Mouse (Mus musculus): ENCODE results near the gene Ptprq. TPM values are rescaled to one million over a fixed set of nuclear protein-coding genes. Genes with fewer than 3 reads are reported as not detected.

The Ptprq gene
- polyA plus RNA-seq, 1 experiment from 2014 or later, result not detected

DNA sequence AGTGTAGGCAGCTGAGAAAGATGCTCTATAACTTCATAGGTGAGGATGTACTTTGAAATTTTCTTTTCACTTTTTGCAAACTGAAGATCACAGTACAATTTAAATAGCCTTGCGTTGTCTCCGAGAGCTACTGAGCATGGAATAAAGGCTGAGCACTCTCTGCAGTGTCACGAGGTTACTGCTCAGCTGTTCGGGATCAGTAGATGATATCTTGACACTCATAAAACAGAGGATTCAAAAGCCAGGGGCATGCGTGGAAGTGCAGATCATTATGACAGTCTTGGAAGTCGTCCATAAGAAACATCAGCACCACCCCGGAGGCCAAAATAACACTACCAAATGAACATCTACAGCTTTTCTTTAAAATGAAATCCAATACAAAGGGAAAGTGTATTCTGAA is 203.2 kb downstream of the Ptprq start:
- no peaks in the 10 kb centered on the region for H3K36me3 ChIP-seq (ENCODE audit: control insufficient read depth, insufficient read depth, low read length)
- H3K4me2 ChIP-seq, result no peak overlapping the region
- H3K27ac ChIP-seq (ENCODE audit: low read depth, low read length), result no peak overlapping the region
- no peaks in the 10 kb centered on the region for H3K9me3 ChIP-seq (ENCODE audit: control insufficient read depth, low read length)
- no peak overlapping the region for H3K4me3 ChIP-seq (ENCODE audit: low read depth, low read length)
- no peaks in the 10 kb centered on the region for H3K4me1 ChIP-seq (replicated peaks; ENCODE audit: control insufficient read depth, insufficient read depth, low read length)
- DNase-seq (ENCODE audit: low spot score) (no peak), ATAC-seq (replicated peaks; ENCODE audit: low FRiP score) (no peak)
- no peak overlapping the region for H3K9ac ChIP-seq (ENCODE audit: low read depth, low read length)
- H3K27me3 ChIP-seq (replicated peaks; ENCODE audit: control insufficient read depth, insufficient read depth, low read length), result no peaks in the 10 kb centered on the region
- WGBS, result 79% methylated on average over 7 of the region's 7 CpGs

DNA sequence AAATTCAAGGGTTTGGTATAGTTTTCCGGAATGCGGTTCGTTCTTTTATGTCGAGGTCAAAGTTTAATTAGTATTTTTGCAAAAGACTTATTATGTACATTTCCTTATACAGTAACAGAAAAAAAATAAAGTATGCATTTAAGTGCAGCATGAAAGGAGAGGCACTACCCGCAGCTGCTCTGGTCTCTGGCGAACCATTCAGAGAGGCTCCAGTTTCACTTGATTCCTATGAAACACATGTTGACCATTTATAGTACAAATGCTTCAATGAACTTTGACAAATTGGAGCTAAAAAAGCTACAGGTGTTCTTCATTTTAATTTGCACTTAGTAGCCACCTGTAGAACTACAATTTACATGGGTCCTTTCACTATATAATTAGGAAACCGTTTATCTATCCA is 205.1 kb downstream of the Ptprq start:
- ATAC-seq (replicated peaks; ENCODE audit: low FRiP score), result no peak
- Histone ChIP-seq H3K27ac (ENCODE audit: low read depth, low read length) (no peak overlapping the region), H3K9ac (ENCODE audit: low read depth, low read length) (no peak overlapping the region), H3K36me3 (ENCODE audit: control insufficient read depth, insufficient read depth, low read length) (no peaks in the 10 kb centered on the region), H3K4me2 (no peak overlapping the region), H3K4me3 (ENCODE audit: low read depth, low read length) (no peak overlapping the region), H3K9me3 (ENCODE audit: control insufficient read depth, low read length) (no peaks in the 10 kb centered on the region), H3K27me3 (replicated peaks; ENCODE audit: control insufficient read depth, insufficient read depth, low read length) (no peaks in the 10 kb centered on the region), H3K4me1 (replicated peaks; ENCODE audit: control insufficient read depth, insufficient read depth, low read length) (no peaks in the 10 kb centered on the region)
- 81% methylated on average over 7 of the region's 7 CpGs for WGBS
- DNase-seq (ENCODE audit: low spot score), result no peak

DNA sequence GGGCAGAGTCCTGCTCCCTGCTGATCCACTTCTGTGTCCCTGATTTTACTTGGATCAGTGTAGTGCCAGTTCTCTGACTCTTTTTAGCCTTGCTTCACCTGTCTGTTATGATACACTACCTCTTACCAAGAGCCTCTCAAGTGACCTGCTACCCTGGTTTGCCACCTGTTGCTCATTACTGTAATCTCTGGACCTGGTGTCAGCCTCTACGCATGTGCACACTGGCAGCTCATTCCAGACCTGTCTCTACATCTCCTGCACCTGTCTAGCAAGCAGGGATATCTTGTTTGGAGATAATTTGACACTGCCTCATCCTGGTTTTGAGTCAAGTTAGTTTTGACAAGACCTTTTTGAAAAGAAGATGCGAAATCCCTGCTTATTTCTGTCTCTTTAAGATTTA is 213.5 kb downstream of the Ptprq start:
- no peaks in the 10 kb centered on the region for H3K36me3 ChIP-seq (ENCODE audit: control insufficient read depth, insufficient read depth, low read length)
- no peak overlapping the region for H3K9ac ChIP-seq (ENCODE audit: low read depth, low read length)
- H3K27ac ChIP-seq (ENCODE audit: low read depth, low read length), result no peak overlapping the region
- no peaks in the 10 kb centered on the region for H3K27me3 ChIP-seq (replicated peaks; ENCODE audit: control insufficient read depth, insufficient read depth, low read length)
- DNase-seq (ENCODE audit: low spot score) (no peak), ATAC-seq (replicated peaks; ENCODE audit: low FRiP score) (no peak)
- H3K4me1 ChIP-seq (replicated peaks; ENCODE audit: control insufficient read depth, insufficient read depth, low read length), result no peaks in the 10 kb centered on the region
- H3K4me3 ChIP-seq (ENCODE audit: low read depth, low read length), result no peak overlapping the region
- no peaks in the 10 kb centered on the region for H3K9me3 ChIP-seq (ENCODE audit: control insufficient read depth, low read length)
- no peak overlapping the region for H3K4me2 ChIP-seq
- 86% methylated on average over 2 of the region's 2 CpGs for WGBS

DNA sequence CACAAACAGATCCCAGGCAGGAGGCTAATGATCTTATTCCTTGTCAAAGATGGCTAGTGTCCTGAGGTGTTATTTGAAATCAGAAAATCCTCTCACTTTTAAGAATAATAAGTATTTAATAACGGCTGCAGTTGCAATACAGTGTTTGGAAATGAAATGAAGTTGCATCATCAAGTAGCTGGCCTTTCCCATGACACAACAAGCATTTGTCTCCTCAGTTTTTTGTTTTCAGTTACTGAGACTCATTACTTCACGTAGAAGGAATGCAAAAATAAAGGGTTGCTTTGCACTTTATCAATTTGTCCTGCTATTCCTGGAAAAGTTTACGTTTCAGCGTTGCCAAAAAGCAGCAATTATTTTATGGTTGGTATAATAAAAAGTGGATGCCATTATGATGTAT is 216.4 kb downstream of the Ptprq start:
- Histone ChIP-seq H3K4me3 (ENCODE audit: low read depth, low read length) (no peak overlapping the region), H3K9me3 (ENCODE audit: control insufficient read depth, low read length) (no peaks in the 10 kb centered on the region), H3K36me3 (ENCODE audit: control insufficient read depth, insufficient read depth, low read length) (no peaks in the 10 kb centered on the region), H3K4me2 (no peak overlapping the region), H3K27ac (ENCODE audit: low read depth, low read length) (no peak overlapping the region), H3K4me1 (replicated peaks; ENCODE audit: control insufficient read depth, insufficient read depth, low read length) (no peaks in the 10 kb centered on the region), H3K9ac (ENCODE audit: low read depth, low read length) (no peak overlapping the region), H3K27me3 (replicated peaks; ENCODE audit: control insufficient read depth, insufficient read depth, low read length) (no peaks in the 10 kb centered on the region)
- 76% methylated on average over 4 of the region's 4 CpGs for WGBS
- no peak for ATAC-seq (replicated peaks; ENCODE audit: low FRiP score)
- DNase-seq (ENCODE audit: low spot score), result no peak

DNA sequence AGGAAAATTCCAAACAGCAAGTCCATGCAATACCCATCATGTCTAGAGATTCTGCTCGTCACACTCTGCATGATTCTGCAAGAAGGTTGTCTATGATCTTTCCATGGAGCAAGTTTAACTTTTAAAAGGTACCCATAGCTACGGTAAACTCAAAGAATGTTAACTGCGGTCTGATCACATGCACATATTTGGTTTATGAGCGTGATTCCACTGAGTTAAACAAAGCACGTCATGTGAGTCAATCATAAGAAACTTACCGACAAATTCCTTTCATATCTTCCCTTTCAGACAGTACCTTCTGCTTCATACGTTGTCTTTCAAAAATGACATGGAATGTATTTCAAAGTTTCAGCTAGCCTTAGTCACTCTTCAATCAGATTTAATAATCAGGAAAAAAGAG is 217.7 kb downstream of the Ptprq start:
- ATAC-seq (replicated peaks; ENCODE audit: low FRiP score), result no peak
- 85% methylated on average over 7 of the region's 7 CpGs for WGBS
- no peak overlapping the region for H3K4me2 ChIP-seq
- DNase-seq (ENCODE audit: low spot score), result no peak
- H3K4me1 ChIP-seq (replicated peaks; ENCODE audit: control insufficient read depth, insufficient read depth, low read length), result no peaks in the 10 kb centered on the region
- no peak overlapping the region for H3K9ac ChIP-seq (ENCODE audit: low read depth, low read length)
- no peak overlapping the region for H3K4me3 ChIP-seq (ENCODE audit: low read depth, low read length)
- no peak overlapping the region for H3K27ac ChIP-seq (ENCODE audit: low read depth, low read length)
- no peaks in the 10 kb centered on the region for H3K9me3 ChIP-seq (ENCODE audit: control insufficient read depth, low read length)
- H3K36me3 ChIP-seq (ENCODE audit: control insufficient read depth, insufficient read depth, low read length), result no peaks in the 10 kb centered on the region
- H3K27me3 ChIP-seq (replicated peaks; ENCODE audit: control insufficient read depth, insufficient read depth, low read length), result no peaks in the 10 kb centered on the region

DNA sequence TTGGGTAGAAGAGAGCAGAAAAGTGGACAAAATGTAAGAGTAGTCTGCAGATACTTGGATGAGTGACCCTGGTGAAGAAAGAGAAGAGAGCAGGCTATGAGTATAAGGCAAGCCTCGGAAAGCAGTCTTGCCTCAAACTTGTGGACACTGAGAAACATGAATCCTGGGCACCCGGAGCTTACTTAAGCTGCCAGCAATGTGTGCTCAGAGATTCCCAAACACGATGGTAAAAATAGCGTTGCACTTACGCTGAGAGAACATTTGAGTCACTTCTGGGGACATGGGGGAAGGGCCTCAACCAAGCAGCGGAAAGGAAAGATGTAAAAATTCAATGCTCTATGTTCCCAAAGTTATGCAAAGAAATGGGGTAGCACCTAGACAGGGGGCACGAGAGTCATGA is 220.2 kb downstream of the Ptprq start:
- Histone ChIP-seq H3K4me3 (ENCODE audit: low read depth, low read length) (no peak overlapping the region), H3K9me3 (ENCODE audit: control insufficient read depth, low read length) (no peaks in the 10 kb centered on the region), H3K27me3 (replicated peaks; ENCODE audit: control insufficient read depth, insufficient read depth, low read length) (no peaks in the 10 kb centered on the region), H3K4me2 (no peak overlapping the region), H3K36me3 (ENCODE audit: control insufficient read depth, insufficient read depth, low read length) (no peaks in the 10 kb centered on the region), H3K4me1 (replicated peaks; ENCODE audit: control insufficient read depth, insufficient read depth, low read length) (no peaks in the 10 kb centered on the region), H3K9ac (ENCODE audit: low read depth, low read length) (no peak overlapping the region), H3K27ac (ENCODE audit: low read depth, low read length) (no peak overlapping the region)
- ATAC-seq (replicated peaks; ENCODE audit: low FRiP score) (no peak), DNase-seq (ENCODE audit: low spot score) (no peak)
- WGBS, result 75% methylated on average over 7 of the region's 7 CpGs

DNA sequence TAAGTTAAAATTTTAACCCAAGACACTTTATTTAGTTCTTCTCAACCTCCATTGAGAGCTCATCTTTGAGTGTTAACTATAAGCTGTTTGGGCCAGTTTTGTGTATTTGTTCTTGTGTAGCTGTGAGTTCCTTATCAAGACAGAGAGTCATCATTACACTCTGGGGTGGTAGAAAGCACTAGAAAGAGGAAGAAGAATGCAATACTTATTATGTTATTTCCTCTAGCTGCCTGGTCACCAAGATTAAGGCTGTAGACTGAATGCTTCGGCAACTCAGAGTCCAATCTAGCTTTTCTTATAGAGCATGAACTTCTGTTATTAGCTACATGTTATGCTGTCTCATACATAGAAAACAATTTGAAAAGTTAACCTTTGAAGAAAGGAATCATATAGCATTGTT is 223.4 kb downstream of the Ptprq start:
- no peak for ATAC-seq (replicated peaks; ENCODE audit: low FRiP score)

DNA sequence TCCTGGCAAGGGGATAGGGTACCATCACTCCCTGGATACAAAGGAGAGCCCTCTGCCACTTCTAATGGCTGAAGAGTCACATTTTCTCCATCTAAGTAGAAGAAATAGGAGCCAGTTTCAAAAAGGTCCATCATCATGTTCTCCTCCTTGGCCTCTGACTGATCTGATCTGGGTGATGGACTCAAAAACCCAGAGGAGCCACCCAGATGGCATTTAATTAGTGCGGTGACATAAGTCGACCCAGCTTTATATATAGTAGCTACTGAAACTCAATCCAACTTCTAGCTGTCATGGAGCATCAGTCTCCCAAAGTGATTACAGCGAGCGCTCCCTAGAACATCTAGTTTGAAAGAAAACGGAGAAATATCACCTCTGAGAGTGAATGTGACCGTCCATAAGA is 225.3 kb downstream of the Ptprq start, which contains the start of gene Myf6:
Gene Myf6 (minus strand): TSS at position 170 of the 400 bp plus-strand sequence.
- WGBS, result 84% methylated on average over 6 of the region's 6 CpGs
- Histone ChIP-seq H3K9ac (ENCODE audit: low read depth, low read length) (no peak within 1 kb of the TSS), H3K27me3 (replicated peaks; ENCODE audit: control insufficient read depth, insufficient read depth, low read length) (no peaks in the 10 kb centered on the region), H3K27ac (ENCODE audit: low read depth, low read length) (no peak within 1 kb of the TSS), H3K4me3 (ENCODE audit: low read depth, low read length) (no peak within 1 kb of the TSS), H3K4me2 (peak within 1 kb of the TSS; percentile 41), H3K36me3 (ENCODE audit: control insufficient read depth, insufficient read depth, low read length) (no peaks in the 10 kb centered on the region), H3K9me3 (ENCODE audit: control insufficient read depth, low read length) (no peaks in the 10 kb centered on the region), H3K4me1 (replicated peaks; ENCODE audit: control insufficient read depth, insufficient read depth, low read length) (no peaks in the 10 kb centered on the region)
- ATAC-seq (replicated peaks; ENCODE audit: low FRiP score) (no peak), DNase-seq (ENCODE audit: low spot score) (no peak)

More for the DNA sequence above, 223.4 kb downstream of the Ptprq start:
- DNase-seq (ENCODE audit: low spot score), result no peak
- Histone ChIP-seq H3K27me3 (replicated peaks; ENCODE audit: control insufficient read depth, insufficient read depth, low read length) (no peaks in the 10 kb centered on the region), H3K4me3 (ENCODE audit: low read depth, low read length) (no peak overlapping the region), H3K4me2 (no peak overlapping the region), H3K4me1 (replicated peaks; ENCODE audit: control insufficient read depth, insufficient read depth, low read length) (no peaks in the 10 kb centered on the region), H3K27ac (ENCODE audit: low read depth, low read length) (no peak overlapping the region), H3K9ac (ENCODE audit: low read depth, low read length) (no peak overlapping the region), H3K9me3 (ENCODE audit: control insufficient read depth, low read length) (no peaks in the 10 kb centered on the region), H3K36me3 (ENCODE audit: control insufficient read depth, insufficient read depth, low read length) (no peaks in the 10 kb centered on the region)
- 73% methylated on average over 1 of the region's 1 CpGs for WGBS

DNA sequence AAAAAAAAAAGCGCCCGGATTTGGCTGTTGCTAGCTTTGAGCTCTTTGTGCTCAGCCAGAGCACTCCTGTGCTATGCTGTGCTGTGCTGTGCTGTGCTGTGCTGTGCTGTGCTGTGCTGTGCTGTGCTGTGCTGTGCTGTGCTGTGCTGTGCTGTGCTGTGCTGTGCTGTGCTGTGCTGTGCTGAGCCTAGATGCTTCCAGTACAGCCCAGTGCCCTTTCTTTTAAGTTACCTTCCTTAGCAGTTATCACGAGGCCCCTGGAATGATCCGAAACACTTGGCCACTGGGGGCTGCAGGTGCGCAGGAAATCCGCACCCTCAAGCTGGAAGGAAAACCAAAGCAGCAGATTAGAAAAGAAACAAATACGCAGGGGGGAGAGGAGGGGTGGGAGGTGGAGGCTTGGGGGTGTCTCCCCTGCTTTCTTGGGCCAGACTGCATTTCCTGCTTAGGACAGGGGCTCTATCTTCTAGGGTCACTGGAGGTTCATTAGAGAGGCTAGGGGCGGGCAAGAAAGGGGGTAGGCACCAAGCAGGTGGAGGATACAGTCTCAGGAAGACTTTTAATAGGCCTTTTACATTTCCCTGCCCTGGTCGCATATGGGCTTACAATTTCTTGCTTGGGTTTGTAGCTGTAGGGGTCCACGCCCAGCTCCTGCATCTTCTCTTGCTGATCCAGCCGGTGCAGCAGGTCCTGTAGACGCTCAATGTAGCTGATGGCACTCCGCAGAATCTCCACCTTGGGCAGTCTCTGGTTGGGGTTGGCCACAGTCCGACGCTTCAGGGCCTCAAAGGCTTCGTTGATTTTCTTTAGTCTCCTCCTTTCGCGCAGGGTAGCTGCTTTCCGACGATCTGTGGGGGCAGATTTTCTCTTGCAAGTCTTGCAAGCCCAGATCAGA is 226.0 kb downstream of the Ptprq start:
- Histone ChIP-seq H3K4me1 (replicated peaks; ENCODE audit: control insufficient read depth, insufficient read depth, low read length) (no peaks in the 10 kb centered on the region), H3K4me3 (ENCODE audit: low read depth, low read length) (no peak overlapping the region; the same call in 1 of the 2 replicates), H3K27me3 (replicated peaks; ENCODE audit: control insufficient read depth, insufficient read depth, low read length) (no peaks in the 10 kb centered on the region), H3K9me3 (ENCODE audit: control insufficient read depth, low read length) (no peaks in the 10 kb centered on the region), H3K27ac (ENCODE audit: low read depth, low read length) (no peak overlapping the region), H3K36me3 (ENCODE audit: control insufficient read depth, insufficient read depth, low read length) (no peaks in the 10 kb centered on the region), H3K9ac (ENCODE audit: low read depth, low read length) (no peak overlapping the region), H3K4me2 (peak overlapping the region; percentile 41)
- no peak for DNase-seq (ENCODE audit: low spot score)
- WGBS, result 44% methylated on average over 20 of the region's 20 CpGs
- ATAC-seq (replicated peaks; ENCODE audit: low FRiP score), result no peak
